Mouse (Mus musculus) telencephalon, adult 2 months (tissue): ENCODE measurements around the gene Opa3.

ENCODE experiments used
- DNase-seq: peaks from one replicate; pipeline ENCODE4 v3.0.0-alpha.2; 2011; ENCODE audit warnings: low read depth, low spot score

Gene Opa3

GRCm38 (mm10) chr7:19214940-19215339, 13.2 kb upstream of the Opa3 start:
- no peak for DNase-seq

- DNase-seq = no peak
Measured at GRCm38 (mm10) chr7:19217492-19217891, 10.6 kb upstream of the Opa3 start.

GRCm38 (mm10) chr7:19217944-19218343, 10.2 kb upstream of the Opa3 start:
- no peak for DNase-seq

- no peak for DNase-seq
Measured at GRCm38 (mm10) chr7:19220061-19220460, 8.1 kb upstream of the Opa3 start.

- DNase-seq = no peak
Measured at GRCm38 (mm10) chr7:19222189-19222588, 5.9 kb upstream of the Opa3 start.

- no peak for DNase-seq
Measured at GRCm38 (mm10) chr7:19222875-19223274, 5.3 kb upstream of the Opa3 start.

- no peak for DNase-seq
Measured at GRCm38 (mm10) chr7:19224933-19225332, 3.2 kb upstream of the Opa3 start.

GRCm38 (mm10) chr7:19226817-19227797, 1.0 kb upstream of the Opa3 start:
- peak; percentile 28 for DNase-seq

- DNase-seq = no peak
Measured at GRCm38 (mm10) chr7:19228793-19229148, 637 bp downstream of the Opa3 start.

GRCm38 (mm10) chr7:19229404-19229803, 1.3 kb downstream of the Opa3 start:
- DNase-seq = no peak

GRCm38 (mm10) chr7:19230041-19230580, 2.0 kb downstream of the Opa3 start:
- DNase-seq = no peak

- no peak for DNase-seq
Measured at GRCm38 (mm10) chr7:19230899-19231298, 2.8 kb downstream of the Opa3 start.

GRCm38 (mm10) chr7:19231849-19232248, 3.7 kb downstream of the Opa3 start:
- DNase-seq = no peak

- no peak for DNase-seq
Measured at GRCm38 (mm10) chr7:19234652-19235051, 6.5 kb downstream of the Opa3 start.

- DNase-seq = no peak
Measured at GRCm38 (mm10) chr7:19235092-19235671, 7.0 kb downstream of the Opa3 start.

- no peak for DNase-seq
Measured at GRCm38 (mm10) chr7:19236411-19236810, 8.3 kb downstream of the Opa3 start.

- no peak for DNase-seq
Measured at GRCm38 (mm10) chr7:19238344-19238743, 10.2 kb downstream of the Opa3 start.

GRCm38 (mm10) chr7:19239423-19239822, 11.3 kb downstream of the Opa3 start:
- peak; percentile 61 for DNase-seq

- no peak for DNase-seq
Measured at GRCm38 (mm10) chr7:19239986-19240385, 11.9 kb downstream of the Opa3 start.

- no peak for DNase-seq
Measured at GRCm38 (mm10) chr7:19240905-19241463, 12.8 kb downstream of the Opa3 start.

- no peak for DNase-seq
Measured at GRCm38 (mm10) chr7:19242005-19242404, 13.9 kb downstream of the Opa3 start.

- DNase-seq = no peak
Measured at GRCm38 (mm10) chr7:19243858-19244257, 15.7 kb downstream of the Opa3 start.
